Mouse (Mus musculus) liver, postnatal 0 days (tissue): ENCODE measurements at regions not wholly inside any gene's neighbourhood (a gene's known extent, or its start where the extent isn't known, plus 50 kb on each side); places are given as distances from the start of the nearest gene placed in this dataset.

Source experiments
- CTCF ChIP-seq: sonication (generic); IDR thresholded peaks from 2 replicates; pipeline ENCODE4 v1.5.1; 2016; ENCODE audit warnings: antibody characterized with exemption, low read depth
- EP300 ChIP-seq: IDR thresholded peaks from 2 replicates; pipeline ENCODE4 v1.6.1; 2016; ENCODE audit warnings: antibody characterized with exemption, low read depth, mild to moderate bottlenecking

- no peak for TF ChIP-seq CTCF
- no peak for TF ChIP-seq EP300
Observed at GRCm38 (mm10) chr4:69824903-69825268, 585.4 kb downstream of the Cdk5rap2 start.
